Mouse (Mus musculus) kidney, postnatal 0 days (tissue): ENCODE measurements at regions not wholly inside any gene's neighbourhood (a gene's known extent, or its start where the extent isn't known, plus 50 kb on each side); places are given as distances from the start of the nearest gene placed in this dataset.

Experiments
- ATAC-seq: fragments of 200-750 bp; cut with Nextera tagmentation; replicated peaks from 2 replicates; pipeline ENCODE4 v1.8.0; 2017; ENCODE audit warnings: low read depth, moderate number of reproducible peaks, moderate TSS enrichment, moderate library complexity; ENCODE audit not compliant: low FRiP score
- DNase-seq: peaks from one replicate; pipeline ENCODE4 v3.0.0-alpha.2; 2016; ENCODE audit warnings: low spot score
- H3K27ac ChIP-seq: fragments of 300-500 bp; sonication (generic); 2 replicates; pipeline ENCODE4 v1.5.1; 2014; ENCODE audit warnings: mild to moderate bottlenecking
- H3K27me3 ChIP-seq: fragments of 300-500 bp; sonication (generic); 2 replicates; pipeline ENCODE4 v1.6.1; 2014; ENCODE audit warnings: low read length, mixed read lengths; ENCODE audit not compliant: insufficient read depth
- H3K36me3 ChIP-seq: fragments of 300-500 bp; sonication (generic); 2 replicates; pipeline ENCODE4 v1.6.1; 2014; ENCODE audit warnings: low read length, mixed read lengths; ENCODE audit not compliant: insufficient read depth
- H3K4me1 ChIP-seq: fragments of 300-500 bp; sonication (generic); replicated peaks from 2 replicates; pipeline ENCODE4 v1.6.1; 2014; ENCODE audit warnings: antibody characterized with exemption, low read length, mixed read lengths; ENCODE audit not compliant: insufficient read depth
- H3K4me2 ChIP-seq: fragments of 300-500 bp; sonication (generic); 2 replicates; pipeline ENCODE4 v1.6.1; 2014; ENCODE audit warnings: mild to moderate bottlenecking, low read length, moderate library complexity, mixed read lengths
- H3K4me3 ChIP-seq: fragments of 300-500 bp; sonication (generic); replicated peaks from 2 replicates; pipeline ENCODE4 v1.5.1; 2014; ENCODE audit warnings: low read depth, low read length
- H3K9ac ChIP-seq: fragments of 300-500 bp; sonication (generic); 2 replicates; pipeline ENCODE4 v1.6.1; 2014; ENCODE audit warnings: low read depth, low read length
- H3K9me3 ChIP-seq: fragments of 300-500 bp; sonication (generic); replicated peaks from 2 replicates; pipeline ENCODE4 v1.6.1; 2016; ENCODE audit warnings: low read length, inconsistent platforms, mixed read lengths
- CTCF ChIP-seq: IDR thresholded peaks from 2 replicates; pipeline ENCODE4 v1.5.1; 2016; ENCODE audit warnings: antibody characterized with exemption, low read depth, mild to moderate bottlenecking, moderate library complexity
- WGBS: fragments of 180-500 bp; shearing (Covaris S2); extraction: QIAGEN DNeasy Blood & Tissue Kit; methylation state at CpG from one replicate; pipeline ENCODE4 v1.1.7; 2014; 5-methylcytosine and 5-hydroxymethylcytosine counted together

DNA sequence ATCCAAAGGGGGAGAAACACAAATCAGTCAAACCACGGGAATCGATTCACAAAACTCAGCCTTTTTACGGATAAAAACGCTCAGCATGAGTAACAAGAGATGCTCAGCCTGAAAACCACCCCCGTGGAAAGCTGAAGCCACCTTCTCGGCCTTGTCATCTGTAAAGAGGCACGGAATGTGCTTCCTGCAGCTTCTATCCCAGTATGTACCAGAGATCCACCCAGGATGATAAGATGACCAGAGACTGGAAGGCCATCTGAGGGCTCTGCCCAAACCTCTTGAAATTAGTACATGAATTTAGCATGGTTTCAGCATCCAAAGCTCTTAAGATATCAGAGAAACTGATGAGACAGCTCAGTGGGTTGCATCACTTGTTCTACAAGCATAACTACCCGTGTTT, 149.0 kb upstream of the Mgmt start:
- Histone ChIP-seq H3K36me3 (no peaks in the 10 kb centered on the region), H3K4me1 (no peaks in the 10 kb centered on the region), H3K27me3 (no peaks in the 10 kb centered on the region), H3K4me3 (no peak overlapping the region), H3K4me2 (no peak overlapping the region), H3K27ac (no peak overlapping the region), H3K9ac (no peak overlapping the region), H3K9me3 (no peaks in the 10 kb centered on the region)
- ATAC-seq (no peak), DNase-seq (no peak)
- TF ChIP-seq CTCF = no peak
- WGBS = 73% methylated on average over 8 of the region's 8 CpGs

DNA sequence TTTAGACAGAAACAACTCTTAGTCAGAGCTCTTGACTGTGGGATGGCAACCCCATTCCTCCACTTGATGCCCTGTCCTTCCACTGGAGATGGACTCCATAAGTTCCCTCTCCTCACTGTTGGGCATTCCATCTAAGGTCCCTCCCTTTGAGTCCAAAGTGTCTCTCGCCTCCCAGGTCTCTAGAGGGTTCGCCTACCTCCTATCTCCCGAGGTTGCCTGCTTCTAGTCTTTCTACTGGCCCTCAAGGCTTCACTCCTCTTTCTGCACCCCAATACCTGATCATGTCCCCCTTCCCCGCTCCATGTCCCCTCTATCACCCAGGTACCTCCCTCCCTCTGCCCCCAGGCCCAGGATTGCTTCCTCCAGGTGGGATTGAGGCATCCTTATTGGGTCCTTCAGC, 142.9 kb upstream of the Mgmt start:
- no peaks in the 10 kb centered on the region for H3K36me3 ChIP-seq
- WGBS = 91% methylated on average over 4 of the region's 4 CpGs

DNA sequence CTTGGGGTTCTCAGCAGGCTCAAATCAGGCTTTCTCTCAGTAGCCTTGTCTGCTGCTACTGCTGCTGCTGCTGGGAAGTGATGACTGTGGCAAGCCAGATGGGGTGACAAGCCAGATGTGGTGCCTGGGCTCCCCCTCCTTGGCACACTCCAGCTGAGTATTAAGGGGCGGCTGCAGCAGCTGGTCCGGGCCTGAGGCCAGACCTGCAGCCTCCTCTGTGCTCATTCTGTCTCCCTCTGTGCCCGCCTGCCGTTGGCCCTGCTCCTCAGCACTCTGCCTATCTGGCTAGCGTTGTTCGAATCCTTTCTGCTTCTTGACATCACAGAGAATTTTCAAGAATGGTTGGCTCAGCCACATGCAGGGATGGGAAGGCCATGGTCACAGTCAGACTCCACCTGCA, 139.6 kb upstream of the Mgmt start:
- Histone ChIP-seq H3K9ac (no peak overlapping the region), H3K4me1 (no peaks in the 10 kb centered on the region), H3K36me3 (no peaks in the 10 kb centered on the region), H3K27ac (no peak overlapping the region), H3K4me3 (no peak overlapping the region), H3K9me3 (no peaks in the 10 kb centered on the region), H3K4me2 (no peak overlapping the region), H3K27me3 (no peaks in the 10 kb centered on the region)
- DNase-seq (no peak), ATAC-seq (no peak)
- 79% methylated on average over 6 of the region's 6 CpGs for WGBS
- no peak for TF ChIP-seq CTCF

More for the DNA sequence above, 142.9 kb upstream of the Mgmt start:
- H3K4me1 ChIP-seq = no peaks in the 10 kb centered on the region
- H3K9ac ChIP-seq = no peak overlapping the region
- H3K9me3 ChIP-seq = no peaks in the 10 kb centered on the region
- no peak overlapping the region for H3K4me3 ChIP-seq
- DNase-seq (no peak), ATAC-seq (no peak)
- no peak overlapping the region for H3K27ac ChIP-seq
- no peaks in the 10 kb centered on the region for H3K27me3 ChIP-seq
- no peak for TF ChIP-seq CTCF
- no peak overlapping the region for H3K4me2 ChIP-seq

DNA sequence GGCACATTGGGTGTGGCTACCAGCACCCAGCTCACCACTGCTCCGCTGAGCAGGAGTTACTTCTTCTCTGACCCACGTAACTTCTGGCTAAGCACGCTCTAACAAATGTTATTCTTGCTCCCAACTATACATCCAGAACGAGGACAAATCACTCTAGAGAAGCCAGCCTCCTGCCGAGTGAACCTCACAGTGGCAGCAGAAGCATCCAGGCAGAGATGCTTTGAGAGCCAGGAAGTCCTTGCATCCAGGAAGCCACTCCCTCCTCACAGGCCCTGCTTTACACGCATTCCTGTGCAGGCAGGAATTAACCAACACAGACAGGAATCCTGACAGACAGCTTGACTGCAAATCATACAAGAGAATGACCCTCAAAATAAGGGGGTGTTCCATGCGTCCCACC, 129.4 kb upstream of the Mgmt start:
- Histone ChIP-seq H3K9ac (no peak overlapping the region), H3K27me3 (no peaks in the 10 kb centered on the region), H3K9me3 (no peaks in the 10 kb centered on the region), H3K27ac (no peak overlapping the region), H3K4me2 (no peak overlapping the region), H3K4me3 (no peak overlapping the region), H3K36me3 (no peaks in the 10 kb centered on the region), H3K4me1 (no peaks in the 10 kb centered on the region)
- WGBS = 21% methylated on average over 7 of the region's 7 CpGs
- DNase-seq (no peak), ATAC-seq (no peak)
- TF ChIP-seq CTCF = no peak

GRCm38 (mm10) chr7:136767231-136767630, 127.2 kb upstream of the Mgmt start:
- H3K4me3 ChIP-seq = no peak overlapping the region
- ATAC-seq (no peak), DNase-seq (no peak)
- H3K9me3 ChIP-seq = no peaks in the 10 kb centered on the region
- no peaks in the 10 kb centered on the region for H3K4me1 ChIP-seq
- no peaks in the 10 kb centered on the region for H3K36me3 ChIP-seq
- H3K4me2 ChIP-seq = no peak overlapping the region
- 51% methylated on average over 9 of the region's 9 CpGs for WGBS
- no peak overlapping the region for H3K27ac ChIP-seq
- TF ChIP-seq CTCF = no peak
- no peak overlapping the region for H3K9ac ChIP-seq
- no peaks in the 10 kb centered on the region for H3K27me3 ChIP-seq

- DNase-seq = no peak
- H3K27ac ChIP-seq = no peak overlapping the region
- WGBS = 91% methylated on average over 11 of the region's 11 CpGs
- no peak overlapping the region for H3K4me3 ChIP-seq
- ATAC-seq = no peak
- no peaks in the 10 kb centered on the region for H3K9me3 ChIP-seq
- H3K4me1 ChIP-seq = no peaks in the 10 kb centered on the region
- no peaks in the 10 kb centered on the region for H3K36me3 ChIP-seq
- H3K27me3 ChIP-seq = no peaks in the 10 kb centered on the region
- TF ChIP-seq CTCF = no peak
- no peak overlapping the region for H3K9ac ChIP-seq
- no peak overlapping the region for H3K4me2 ChIP-seq
Observed at GRCm38 (mm10) chr7:136780708-136781107, 113.7 kb upstream of the Mgmt start.

- Histone ChIP-seq H3K4me3 (no peak overlapping the region), H3K36me3 (no peaks in the 10 kb centered on the region), H3K4me1 (no peaks in the 10 kb centered on the region), H3K9ac (no peak overlapping the region), H3K27me3 (no peaks in the 10 kb centered on the region), H3K9me3 (no peaks in the 10 kb centered on the region), H3K27ac (no peak overlapping the region), H3K4me2 (no peak overlapping the region)
- ATAC-seq (no peak), DNase-seq (no peak)
- WGBS = 50% methylated on average over 2 of the region's 2 CpGs
- TF ChIP-seq CTCF = no peak
Observed at GRCm38 (mm10) chr7:136791162-136791561, 103.3 kb upstream of the Mgmt start.
